Mouse (Mus musculus) cerebellum, adult 11 months (tissue): ENCODE measurements at regions not wholly inside any gene's neighbourhood (a gene's known extent, or its start where the extent isn't known, plus 50 kb on each side); places are given as distances from the start of the nearest gene placed in this dataset.

Experiments used
- DNase-seq: peaks from one replicate; pipeline ENCODE4 v3.0.0; 2022

DNA sequence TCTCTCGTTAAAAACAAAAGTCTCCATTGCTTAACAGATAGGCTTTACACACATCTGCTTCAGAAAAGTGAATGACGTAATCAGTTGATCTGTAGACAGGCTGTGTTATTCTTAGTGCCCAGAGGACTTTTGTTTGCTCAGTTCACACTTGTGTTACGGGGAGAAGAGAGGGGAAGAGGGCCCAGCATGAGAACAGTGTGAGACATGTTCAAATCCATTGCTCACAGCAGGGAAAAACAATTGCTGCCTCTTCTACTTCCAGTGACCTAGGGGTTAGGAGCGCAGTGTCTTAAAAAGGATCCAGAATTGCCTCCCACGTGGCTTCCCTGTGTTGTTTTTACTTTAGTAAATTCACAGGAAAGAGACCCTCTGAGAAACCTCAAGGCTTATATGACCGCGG, 243.3 kb upstream of the BC052040 start:
- no peak for DNase-seq

DNA sequence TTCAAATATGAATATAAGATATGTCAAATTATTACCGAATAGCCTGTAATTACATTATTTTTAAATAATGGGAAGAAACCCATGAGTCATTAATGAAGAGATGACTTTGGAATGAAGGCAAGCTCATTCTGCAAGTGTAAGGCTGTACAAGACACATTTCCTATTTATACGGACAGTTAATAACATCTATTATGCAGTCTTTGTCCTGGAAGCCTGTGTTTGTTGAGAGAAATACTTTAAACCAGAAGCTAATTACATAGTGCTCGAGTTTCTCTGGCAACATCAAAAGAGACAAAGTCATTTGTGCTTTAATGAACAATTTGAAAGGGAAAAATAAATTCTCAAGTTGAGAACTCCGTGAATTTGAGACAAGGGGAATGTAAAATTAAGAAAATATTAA, 242.5 kb upstream of the BC052040 start:
- DNase-seq, result no peak

DNA sequence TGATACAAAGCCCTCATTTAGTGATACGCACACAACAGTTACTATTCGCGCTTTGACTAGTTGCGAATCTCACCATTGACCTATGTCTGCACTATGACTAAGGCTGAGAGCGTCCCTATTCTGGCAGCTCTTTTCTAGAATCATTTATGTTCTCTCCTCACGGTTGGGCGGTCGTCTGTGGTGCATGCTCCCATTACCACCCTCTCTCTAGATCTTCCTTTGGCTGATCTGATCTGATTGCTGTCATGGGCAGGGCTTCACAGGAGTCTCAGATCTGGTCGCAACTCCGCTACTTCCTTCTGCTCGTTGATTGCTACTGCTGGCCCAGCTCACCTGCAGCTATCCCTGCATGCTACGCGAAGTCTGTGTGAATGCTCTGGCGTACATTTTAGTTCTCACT, 239.2 kb upstream of the BC052040 start:
- DNase-seq, result no peak

DNA sequence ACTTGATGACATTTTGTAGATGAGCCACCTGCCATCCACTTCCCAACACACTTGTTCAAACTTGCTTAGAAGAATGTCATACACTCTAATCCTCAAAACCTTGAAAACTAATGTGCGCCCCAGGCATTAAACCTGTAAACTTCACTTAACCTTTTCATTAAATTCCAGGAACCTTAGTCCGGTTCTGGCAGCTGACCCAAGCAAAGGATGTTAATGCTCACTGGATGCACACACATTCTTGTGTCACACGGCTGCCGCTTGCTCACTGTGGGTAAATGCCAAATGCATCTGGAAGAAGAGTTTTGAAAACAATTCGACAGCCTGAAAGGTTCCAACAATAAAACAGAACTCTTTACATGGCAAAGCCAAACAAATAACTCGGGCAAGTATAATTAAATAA, 235.0 kb upstream of the BC052040 start:
- DNase-seq, result no peak

DNA sequence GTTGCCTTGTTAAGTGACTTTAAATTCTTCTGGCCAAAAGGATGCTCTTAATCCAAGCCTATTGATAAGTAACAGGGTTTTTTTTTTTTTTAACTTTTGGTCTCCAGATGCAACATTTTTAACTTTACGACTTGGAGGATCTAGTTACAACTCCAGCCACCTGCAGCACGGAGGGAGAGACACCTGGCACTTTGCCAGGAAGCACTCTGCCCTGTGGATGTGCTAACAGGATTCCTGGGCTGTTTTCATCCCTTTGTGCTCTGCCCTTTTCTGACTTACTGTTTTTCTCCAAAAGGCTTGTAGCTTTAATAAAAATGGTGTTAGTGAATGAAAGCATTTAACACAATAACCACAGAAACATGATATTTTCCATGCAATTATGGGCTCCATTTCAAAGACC, 233.3 kb upstream of the BC052040 start:
- no peak for DNase-seq

DNA sequence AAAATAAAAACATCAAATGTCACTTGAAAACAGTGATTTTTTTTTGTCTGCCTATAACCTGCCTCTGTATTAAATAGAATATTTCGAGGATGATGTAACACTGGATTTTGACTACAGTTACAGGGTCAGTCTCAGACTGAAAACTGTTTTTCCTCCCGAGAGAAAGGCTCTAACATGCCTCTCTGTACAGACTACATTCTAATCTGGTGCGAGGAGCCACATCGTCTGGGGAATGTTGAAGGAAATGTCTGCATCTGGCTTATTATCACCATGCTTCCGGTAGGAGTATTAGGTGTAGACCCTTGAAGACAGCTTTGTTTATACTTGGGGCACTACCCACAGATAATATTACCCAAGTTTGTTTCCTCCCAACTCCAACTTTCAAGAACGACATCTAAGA, 210.4 kb upstream of the BC052040 start:
- no peak for DNase-seq

DNA sequence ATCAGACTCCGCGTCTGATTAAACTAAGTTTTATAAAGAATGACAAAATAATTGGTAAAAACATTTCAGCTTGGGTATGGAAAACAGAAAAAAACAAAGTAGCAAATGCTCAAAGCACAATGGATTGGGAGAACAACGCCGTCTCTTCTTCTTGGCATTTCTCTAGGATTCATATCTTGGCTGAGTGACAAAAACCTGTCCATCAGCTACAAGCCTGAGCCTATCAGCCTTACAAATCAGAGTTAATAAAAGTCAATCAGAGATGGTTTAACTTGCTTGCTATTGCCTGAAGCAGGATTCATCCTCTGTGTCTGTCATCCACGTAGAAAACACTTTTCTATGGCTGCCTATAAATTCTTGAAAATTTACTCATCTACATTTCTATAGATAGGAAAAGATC, 206.2 kb upstream of the BC052040 start:
- no peak for DNase-seq

DNA sequence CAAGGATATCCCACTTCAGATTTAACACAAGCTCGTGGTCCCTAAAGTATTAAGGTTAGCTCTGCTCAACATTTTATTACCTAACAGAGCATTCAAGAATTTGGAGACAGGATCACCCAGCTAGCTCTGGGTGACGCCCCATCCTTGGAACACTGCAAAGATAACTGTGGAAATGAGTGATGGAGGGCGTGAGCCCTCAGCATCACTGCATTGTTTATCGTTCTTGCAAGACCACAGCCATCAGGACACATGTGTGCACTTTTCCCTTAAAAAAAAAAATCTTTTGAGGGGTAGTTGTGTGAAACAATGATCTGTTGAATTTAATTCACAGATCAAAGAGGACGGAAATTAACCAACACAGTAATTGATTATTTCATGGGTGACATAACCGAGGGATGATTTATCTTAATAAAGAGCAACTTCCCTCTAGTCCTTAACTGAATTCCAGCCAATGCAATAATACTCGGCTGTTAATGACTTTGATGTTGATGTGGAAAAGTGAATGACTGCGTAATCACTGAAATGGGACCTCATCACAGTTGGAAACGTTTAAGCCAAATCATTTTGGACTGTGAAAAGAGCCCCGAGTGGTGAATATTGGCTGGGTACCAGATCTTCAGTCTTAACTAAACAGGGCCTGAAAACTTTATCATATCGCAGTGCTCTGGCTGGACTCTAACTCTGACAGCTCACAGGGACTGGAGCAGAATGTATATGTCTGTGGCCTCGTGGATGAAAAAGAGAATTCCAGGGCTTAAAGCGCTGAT, 196.9 kb upstream of the BC052040 start:
- DNase-seq, result no peak

DNA sequence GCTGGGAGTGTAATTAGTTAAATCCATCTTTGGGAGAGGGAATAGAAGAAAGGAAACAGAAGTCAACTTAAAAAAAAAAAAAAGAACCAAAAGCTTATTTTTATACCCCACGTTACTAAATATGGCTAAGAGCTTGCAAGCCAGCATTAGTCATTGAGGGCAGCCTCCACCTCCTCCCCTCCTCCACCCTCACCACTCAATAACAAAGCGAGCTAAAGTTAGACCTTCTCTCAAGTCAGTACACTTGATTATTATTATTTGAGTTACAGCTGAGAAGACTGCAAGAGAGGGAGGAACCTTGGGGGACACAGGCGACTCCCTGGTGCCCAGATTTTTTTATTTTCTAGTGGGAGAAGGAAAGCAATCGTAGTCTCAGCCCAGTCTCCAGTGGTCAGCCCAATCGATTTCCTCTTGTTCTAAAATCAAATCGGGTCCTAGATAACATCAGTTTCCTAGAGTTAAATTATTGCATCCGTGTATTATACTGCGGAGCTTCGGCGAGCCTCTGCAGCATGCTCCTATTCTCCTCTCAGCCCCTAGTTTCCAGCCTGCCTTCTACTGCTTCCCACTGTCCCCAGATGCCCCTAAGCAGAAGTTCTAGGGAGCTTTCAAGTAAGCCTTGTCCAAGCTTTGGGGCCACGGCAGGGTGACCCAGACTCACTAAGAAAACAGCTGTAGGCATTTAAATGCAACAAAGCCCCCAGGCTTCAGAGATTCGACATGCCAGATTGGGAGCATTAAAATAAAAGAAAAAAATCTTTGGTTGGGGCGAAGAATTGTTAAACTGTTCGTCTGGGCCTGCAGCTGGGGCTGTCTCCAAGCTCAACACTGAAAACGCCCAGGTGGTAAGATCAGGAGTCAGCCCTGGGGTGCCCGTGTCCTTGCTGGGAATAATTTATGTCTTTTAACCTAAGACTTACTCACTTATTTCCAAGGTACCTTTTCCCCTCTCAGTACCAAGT, 196.0 kb upstream of the BC052040 start:
- DNase-seq, result no peak

DNA sequence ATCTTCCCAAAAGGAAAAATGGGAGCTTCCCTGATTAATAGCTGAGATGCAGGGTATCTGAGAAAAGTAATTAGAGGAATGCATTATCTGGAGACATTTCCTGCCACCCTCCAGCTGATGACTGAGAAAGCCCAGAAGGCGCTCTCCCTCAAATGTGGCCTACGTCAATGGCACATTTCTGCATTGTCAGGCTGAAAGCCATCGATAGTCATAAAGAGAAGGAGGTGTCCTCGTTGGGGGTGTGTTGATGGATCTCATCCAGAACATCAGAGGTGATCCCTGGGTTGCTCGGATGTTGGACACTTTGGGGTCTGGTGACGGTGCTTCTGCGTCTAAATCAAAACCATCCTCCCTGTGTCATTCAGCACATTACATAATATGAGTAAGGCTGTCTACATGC, 189.9 kb upstream of the BC052040 start:
- no peak for DNase-seq

DNA sequence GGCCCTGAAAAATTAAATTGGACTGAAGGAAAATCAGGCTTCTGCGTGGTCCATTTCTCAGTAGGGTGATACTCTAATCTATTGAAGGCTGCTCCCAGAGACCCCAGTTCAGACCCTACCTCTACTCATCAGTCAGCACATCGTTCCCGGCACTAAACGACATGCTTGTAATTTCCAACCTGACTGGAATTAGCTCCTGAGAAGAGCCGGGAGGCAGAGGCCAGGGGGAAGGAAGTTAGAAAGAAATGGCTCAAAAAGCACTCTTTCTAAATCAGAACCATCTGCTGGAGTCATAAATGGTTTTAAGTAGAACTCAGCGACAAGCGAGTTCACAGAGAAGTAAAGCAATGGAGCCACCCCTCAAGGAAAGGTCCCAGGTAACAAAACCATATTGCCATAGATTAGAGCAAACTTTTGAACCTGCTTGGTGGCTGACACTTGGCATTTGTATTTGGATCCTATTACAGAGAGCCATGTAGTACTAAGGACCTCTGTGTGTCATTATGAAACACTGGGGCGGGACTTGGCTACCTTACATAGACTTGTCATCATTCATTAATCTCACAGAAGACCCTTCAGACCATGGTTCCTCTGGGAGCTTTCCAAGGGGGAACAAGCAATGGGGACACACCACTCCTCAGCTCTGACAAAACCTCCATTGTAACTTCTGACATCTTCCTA, 189.3 kb upstream of the BC052040 start:
- no peak for DNase-seq

DNA sequence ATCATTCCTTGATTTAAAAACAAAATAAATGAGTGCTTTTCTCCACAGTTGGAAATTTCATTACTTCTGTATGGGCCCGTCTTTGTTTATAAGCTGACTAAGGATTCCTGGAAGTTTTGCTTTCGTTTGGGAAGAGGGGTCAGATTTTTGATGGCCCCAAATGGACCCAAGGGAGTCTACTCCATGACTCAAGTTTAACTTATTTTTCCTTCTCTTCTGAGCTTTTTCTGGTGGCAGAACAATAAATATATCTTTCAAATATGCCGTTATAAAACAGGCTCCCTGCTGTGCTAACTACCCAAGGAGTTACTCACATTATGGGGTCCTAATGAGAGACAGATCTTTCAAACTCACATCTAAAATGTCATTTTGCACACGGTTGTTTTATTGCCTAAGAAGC, 187.4 kb upstream of the BC052040 start:
- no peak for DNase-seq

DNA sequence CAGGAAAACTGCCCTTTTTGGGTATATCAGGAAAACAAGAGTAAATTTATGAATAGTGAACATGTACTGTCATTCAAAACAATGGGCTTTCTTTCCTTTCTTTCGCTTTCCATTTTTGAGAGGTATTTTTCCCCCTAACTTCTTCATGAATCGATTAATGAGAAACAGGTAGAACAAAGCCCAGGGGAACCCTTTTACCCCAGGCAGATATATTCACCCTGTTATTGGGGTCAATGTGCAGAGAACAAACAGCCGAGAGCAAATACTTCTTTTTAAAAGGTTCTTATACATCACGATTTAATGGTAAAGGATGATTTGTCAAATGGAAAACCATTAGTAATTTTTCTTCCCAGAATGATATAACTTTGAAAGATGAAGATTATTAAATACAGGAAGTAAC, 183.0 kb upstream of the BC052040 start:
- no peak for DNase-seq

DNA sequence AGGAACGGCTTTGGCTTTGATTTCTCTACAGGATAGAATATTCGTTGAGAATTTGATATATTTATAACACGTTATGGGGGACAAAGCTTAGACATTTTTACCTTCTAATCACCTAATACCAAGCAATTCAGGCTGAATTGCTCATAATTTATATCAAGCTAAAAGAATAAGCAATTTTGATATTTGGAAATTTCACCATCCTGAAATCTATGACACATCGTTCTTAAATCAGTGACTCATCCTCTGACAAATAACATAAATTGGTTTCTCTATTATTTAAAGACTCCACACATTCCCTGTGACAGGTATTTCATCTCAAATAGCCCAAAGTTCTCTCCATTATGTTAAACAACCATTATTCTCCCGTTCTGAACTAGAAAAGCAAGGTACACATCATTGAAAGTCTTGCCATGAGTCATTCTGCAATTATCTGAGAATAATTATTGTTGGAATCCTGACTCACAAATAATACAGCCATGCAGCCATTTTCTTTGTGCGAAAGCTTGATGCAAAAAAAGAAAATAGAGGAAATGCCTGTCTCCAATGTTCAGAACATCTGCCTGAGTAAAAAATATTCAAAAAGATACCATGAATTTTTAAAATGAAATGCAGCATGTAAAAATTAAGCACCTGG, 182.3 kb upstream of the BC052040 start:
- no peak for DNase-seq

DNA sequence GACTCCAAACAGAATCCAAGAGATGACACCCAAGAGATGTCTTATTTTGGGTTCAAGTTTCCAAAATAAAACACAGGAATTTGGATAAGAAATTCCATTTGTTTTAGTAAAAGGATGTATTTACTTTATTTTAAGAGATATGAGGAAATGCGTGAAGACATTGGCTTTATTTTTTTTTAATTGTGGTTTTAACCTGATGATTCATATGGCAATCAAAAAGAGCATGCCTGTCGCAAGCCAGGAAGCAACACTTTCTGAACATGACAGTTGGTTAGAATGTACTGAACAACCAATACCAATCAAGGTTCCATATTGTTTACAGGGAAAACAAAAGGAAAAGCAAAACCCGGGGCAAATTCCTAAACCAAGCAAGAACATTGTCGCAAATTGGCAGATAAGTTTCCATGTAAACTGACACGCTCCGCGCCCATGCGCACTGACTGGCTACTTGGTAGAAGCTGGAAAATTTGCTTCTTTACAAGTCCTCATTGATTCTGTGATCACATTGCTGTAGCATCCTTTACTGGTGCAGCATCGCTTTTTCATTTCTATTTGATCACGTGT, 181.4 kb upstream of the BC052040 start:
- no peak for DNase-seq

DNA sequence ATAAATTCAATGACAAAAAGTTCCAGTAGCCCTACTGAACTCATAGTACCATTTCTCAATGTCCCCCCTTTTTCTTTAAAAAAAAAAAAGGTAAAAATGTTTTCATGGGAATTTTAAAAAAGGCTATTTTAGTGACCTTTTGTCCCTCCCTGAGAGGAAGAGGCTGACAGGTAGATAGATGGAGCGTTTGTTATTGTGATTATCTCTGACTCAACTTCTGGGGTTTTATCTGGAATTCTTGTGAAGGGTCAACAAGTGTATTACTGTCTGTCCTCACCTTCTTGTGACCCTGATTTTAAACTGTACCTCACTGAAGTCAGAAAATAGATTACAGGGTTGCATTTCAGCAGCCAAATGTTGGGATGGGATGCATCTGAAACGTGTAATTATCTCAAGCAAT, 179.3 kb upstream of the BC052040 start:
- no peak for DNase-seq

DNA sequence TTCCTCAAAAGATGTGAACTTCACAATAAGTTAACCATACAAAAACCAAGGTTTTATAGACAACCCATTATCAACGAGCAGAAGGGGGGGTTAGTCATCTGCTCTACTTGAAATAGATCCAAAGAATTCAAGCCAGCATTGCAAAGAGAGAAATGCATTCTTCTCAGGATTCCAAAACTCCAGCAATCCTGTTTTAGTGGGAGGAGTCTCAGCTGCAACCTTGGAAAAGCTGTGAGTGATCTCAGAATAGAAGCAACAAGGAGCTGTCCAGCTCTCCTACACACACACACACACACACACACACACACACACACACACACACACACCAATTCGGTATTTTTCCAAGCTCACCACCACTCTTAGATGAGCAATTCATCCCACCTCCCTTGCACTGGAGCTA, 149.0 kb upstream of the BC052040 start:
- DNase-seq, result no peak

DNA sequence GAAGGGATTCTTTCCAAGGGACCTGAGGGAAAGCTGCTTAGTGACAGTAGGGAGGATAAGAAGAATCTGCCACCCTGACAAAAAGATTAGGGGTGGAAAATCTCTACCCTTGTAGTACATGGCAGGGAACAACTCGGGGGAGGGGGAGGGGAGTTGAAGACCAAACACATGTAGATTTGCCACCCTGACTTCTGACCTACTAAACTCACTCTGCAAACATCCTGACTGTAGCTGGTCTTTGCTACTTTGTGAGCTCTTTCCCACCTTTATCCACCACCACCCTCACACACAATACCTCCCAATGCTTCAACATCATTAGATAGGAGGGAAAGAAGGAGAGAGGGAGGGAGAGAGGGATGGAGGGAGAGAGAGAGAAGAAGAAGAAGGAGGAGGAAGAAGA, 140.4 kb upstream of the BC052040 start:
- no peak for DNase-seq

DNA sequence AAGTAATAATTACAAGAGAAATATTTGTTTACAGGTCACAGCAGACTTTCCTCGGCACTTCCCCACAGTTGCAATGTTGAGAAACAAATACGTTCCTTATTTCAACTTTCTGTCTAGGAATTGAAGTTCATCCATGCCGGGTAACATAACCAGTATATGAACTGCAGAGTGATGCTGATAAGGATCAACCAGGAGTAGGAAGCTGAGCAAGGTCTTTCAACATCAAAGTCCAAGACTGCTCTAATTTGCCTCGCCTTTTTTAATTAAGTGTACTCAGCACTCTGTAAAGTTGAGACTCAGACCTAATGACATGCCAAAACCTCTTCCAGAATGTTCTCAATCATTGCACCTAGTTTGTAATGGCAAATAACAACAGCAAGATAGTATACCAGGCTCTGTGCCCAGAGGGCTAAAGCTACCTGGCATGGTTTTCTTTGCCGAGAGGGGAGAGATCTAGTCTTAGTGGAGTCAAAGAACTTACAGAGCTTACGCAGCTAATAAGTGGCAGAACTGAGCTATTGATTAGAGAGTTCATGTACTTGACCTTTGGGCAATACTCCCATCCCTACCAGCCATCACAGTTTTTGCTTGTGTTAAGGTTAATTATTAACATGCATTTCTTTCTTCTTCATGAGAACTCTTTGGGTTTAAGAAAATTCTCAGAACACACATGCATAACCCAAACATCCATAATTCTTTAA, 131.6 kb upstream of the BC052040 start:
- DNase-seq, result no peak

DNA sequence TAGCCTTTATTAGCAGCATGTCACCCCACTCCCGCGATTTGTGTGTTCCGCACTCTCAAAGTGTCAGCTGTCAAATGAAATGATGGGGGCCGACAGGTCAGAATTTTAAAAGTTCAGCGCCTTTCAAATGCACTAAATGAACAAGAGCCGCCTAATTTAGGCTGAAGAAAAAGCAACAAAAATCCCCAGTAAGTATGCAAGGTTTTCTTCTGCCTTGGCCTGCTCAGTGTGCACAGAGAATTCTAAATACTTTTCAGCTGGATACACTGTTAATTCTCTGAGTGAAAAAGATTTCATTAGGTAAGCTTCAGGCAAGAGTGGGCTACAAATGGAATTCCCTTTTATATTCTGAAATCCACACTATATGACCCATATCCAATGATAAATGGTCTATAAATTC, 125.9 kb upstream of the BC052040 start:
- no peak for DNase-seq

DNA sequence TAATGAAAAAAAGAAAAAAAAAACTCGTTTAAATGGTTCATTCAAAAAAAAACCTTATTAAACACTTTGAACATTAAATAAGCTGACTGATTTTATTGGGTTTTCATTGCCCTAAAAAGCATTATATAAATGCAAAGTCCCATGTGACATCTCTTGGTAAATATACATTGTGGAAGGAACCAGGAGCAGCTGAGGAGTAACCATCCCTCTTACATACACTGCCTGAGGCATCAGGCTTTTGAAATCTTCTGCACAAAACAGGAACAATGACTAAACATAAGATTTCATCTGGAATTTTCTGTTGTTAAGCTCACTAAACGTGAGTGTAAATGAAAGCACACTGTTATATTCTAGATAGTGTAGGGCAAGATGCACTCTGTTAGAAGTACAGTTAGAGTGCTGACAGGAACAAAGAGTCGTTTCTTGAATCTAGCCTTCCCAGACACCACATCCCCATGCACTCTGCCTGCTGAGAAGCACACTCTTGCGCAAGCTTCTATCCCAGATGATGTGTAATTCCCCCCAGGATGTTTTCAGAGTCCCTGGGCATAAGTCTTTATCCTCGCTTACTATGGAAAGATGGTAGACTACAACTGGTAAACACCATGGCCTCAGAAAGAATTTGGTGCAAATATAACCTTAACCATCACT, 125.0 kb upstream of the BC052040 start:
- no peak for DNase-seq
